Mouse (Mus musculus): ENCODE measurements around the gene Ubxn10.
A peak's percentile ranks its signal among the peaks of the same experiment; 100 is the strongest.

The Ubxn10 gene

DNA sequence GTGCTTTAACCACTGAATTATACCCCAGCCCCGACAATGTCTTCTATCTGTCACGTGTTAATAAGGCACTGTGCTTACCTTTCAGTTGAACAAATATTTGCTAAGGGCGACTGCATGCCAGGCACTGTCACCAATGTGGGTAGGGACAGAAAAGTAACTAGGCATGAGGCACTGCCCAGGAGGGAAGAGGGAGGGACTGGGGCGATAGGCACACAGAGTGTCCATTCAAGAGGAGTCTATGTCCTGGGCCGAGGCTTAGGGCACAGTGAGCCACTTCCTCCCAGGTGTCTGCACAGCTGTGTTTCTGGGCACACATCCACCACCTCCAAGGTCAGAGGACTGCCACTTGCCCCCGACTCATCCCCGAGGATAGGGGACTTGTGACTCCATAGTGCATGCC lies at the start of gene Ubxn10:
TSS of gene Ubxn10 (minus strand) at position 137 of the 400 bp plus-strand sequence.
- DNase-seq (ENCODE audit: low read depth): no peak

DNA sequence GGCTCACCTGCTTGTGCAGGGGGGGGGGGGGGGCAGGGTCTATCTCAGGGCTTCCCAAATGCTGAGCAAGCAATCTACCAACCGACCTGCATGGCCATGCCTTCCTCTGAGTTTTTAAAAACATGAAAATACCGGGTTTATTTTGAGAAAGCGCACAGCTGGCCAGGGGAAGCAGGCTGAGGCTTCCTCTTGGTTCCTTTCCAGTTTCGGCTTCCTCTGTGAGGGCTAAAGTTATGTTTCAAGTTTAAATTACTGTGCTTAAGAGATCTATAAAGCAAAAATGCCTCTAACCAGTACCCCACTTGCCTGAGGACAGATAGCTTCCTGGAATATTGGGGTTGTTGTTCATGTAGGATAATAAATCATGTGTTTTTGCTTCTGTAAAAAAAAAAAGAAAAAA lies 49.2 kb upstream of the Ubxn10 start:
- DNase-seq (ENCODE audit: low read depth): no peak

DNA sequence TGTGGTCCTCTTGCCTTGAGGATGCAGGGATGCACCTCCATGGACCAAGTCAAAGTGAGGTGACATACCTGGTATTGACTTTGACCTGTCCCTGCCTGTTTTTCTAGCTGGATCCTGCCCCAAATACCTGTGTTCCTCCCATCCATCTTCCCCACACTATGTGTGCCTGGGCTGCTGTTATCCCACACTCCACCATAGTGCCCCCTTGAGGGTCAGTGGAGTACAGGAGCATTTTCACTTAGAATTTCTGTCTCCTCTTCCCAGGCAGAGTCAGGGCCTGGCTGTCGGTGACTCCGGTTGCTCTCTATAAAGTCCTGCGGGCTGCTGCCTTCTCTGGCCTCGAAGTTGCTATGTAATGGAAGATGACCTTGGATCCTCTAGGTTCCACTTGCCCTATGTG lies 48.8 kb upstream of the Ubxn10 start:
- DNase-seq (ENCODE audit: low read depth): no peak

DNA sequence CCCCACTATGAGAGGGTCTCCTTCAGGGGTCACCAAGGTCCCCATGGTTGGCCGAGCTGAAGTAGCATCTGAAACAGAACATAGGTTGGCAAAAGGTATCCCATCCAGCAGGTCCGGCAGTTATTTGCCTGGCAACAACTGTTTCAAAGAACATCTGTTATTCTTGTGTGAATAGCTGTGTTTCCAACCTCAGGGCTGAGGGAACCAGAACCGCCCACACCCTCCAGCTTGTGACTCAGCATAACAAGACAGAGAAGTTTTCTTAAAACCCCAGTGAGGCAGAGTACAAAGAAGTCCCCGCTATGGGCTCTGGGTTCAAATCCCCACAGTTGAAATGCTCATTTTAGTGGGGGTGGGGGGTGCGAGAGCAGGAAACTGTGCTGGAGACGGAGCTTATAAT lies 45.1 kb upstream of the Ubxn10 start:
- DNase-seq (ENCODE audit: low read depth): peak; percentile 71

DNA sequence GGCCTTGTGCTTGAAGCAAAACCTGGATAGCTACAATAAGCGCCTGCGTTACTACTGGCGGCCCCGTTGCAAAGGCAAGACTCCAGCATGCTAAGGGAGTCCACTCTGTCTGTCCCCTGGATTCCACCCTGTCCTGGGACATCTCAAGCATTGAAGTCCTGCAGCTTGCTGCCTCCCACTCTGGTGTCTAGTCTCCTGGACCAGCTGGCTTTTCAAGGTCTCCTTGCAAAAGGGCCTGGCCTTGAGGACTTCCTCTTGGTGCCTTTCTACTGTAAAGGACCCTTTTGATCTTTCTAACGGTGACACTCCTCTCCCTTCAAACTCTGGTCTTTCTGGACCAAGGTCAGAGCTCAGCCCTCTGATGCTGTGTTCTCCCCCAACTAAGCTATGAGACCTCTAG lies 43.3 kb upstream of the Ubxn10 start:
- no peak for DNase-seq (ENCODE audit: low read depth)

DNA sequence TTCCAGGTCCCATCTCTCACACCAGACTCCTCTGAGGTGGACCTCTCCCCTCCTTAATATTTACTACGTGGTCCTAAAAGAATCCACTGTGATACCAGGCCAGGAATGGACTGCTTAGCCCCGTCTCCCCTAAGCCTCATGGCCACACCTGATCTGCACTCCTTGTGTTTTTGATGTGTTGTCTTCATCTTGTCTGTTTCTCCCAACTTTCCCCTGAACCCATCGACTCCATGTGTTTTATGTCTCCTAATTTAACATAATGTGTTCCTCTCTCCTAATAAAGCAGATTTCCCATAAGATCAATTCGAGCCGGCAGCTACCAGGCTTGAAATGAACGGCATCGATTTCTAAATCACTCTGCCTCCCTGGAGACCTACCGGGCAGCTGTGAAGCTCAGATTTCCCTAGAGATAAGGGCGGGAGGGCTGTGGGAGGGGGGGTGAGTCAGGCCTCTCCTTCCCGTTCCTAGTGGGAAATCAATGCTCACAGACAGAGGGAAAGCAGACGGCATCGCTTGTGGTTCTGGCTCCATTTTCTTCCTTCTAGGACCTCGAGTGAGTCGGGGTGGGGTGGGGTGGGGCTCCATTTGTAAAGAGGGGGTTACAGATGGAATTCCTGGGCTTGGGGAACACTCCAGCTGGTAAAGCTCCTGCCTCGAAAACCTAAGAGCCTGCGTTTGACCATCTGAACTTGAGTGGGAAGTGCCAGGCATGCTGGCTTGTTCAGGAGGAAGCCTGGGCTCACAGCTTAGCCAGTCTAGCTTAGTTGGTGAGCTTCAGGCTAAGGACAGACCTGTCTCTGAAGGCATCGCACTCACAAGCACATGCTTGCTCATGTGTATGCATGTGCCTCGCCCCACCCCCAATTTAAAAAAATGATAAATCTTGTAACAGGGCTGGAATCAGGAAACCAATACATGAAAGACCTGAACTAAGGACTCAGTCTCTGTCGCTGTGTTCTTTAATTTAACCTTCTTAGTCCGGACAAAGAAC lies 40.7 kb upstream of the Ubxn10 start:
- DNase-seq (ENCODE audit: low read depth): no peak

DNA sequence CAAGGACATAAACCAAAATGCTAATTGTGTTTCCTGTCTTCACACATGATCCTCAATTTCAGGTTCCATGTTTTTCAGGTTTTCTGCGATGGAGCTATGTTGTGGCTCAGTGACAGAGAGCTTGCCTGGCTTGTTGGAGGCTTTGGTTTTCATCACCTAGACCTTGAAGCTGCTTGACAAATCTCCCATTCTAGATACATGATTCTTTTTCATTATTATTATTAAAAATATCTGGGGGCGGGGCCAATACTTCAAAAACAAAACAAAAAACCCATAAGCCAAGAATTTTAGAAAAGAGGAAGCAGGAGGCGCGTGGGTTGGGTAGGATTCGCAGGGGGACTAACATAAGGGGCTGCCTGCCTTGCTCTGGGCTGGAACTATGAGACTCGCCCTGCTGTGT lies 38.5 kb upstream of the Ubxn10 start, which contains the start of gene Pla2g2d:
TSS of gene Pla2g2d (plus strand) at position 301 of the 400 bp plus-strand sequence.
- DNase-seq (ENCODE audit: low read depth): no peak

DNA sequence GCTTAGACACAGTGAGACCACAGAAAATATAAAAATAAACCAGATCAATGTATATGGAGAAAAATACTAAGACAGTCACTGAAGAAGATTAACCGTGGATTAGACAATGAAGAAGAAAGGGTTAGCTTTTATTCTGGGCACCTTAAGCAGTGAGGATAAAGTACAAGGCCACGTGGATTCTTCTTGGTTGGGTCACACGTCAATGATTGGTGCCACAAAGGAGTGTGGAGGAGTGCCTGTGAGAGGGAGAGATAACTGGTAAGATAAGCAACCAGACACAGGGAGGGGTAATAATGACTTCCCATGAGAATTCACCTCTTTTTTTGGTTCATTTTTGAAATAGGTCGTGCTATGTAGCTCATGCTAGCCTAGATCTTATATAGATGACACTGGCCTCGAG lies 35.4 kb upstream of the Ubxn10 start:
- no peak for DNase-seq (ENCODE audit: low read depth)

DNA sequence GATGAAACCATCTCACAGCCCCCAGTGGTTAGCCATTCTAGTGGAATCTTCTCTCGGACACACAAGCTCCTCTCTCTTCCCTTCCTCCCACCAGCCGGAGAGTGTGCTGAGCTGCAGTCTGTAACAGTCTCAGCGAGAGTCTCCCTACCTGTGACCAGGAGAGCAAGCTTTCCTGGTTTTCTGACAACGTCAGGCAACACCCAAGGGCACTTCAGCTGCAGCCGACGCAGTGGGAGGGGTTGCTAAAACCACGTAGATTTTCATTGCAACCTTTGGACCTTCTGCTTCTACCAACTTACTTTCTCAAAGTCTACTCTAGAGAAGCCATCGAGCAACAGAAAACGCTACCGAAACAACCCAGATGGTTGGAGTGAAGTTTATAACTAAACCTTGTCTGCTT lies 35.0 kb upstream of the Ubxn10 start:
- DNase-seq (ENCODE audit: low read depth): no peak

DNA sequence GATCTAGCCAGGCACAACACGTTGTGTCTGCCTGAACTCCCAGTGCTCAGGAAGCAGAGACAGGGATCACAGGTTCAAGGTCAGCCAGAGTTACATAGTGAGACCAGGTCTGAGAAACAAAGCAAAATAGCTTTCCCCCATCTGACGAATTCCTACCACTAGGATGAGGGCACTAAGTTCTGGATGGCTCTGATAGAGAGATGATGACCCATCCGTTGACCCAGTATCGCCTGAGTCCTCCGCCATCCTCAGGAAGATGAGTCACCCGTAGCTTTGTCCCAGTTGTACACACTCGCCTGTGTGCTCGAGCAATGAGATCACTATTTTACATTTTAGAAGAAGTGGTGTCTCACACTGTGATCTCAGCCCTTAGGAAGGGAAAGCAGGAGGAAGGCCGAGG lies 25.3 kb upstream of the Ubxn10 start:
- no peak for DNase-seq (ENCODE audit: low read depth)

DNA sequence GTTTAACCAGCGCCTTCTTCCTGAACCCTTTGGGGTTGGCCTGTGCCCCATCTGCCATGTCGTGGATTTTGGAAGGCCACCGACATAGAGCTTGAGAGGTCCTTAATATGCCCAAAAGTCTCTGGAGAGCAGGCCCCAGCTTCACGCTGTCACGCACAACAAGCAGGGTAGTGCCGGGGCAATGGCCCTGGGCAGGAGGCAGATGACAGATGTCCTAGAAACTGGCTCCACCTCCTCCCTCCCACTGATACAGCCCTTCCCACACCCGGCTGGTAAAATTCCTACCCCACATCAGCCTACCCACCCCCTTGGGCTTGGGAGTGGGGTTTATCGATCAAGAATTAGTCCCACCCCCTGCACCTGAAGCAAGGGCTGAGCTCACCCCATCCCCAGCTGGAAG lies 20.4 kb upstream of the Ubxn10 start, which contains the start of gene Pla2g2f:
TSS of gene Pla2g2f (minus strand) at position 211 of the 400 bp plus-strand sequence.
- no peak for DNase-seq (ENCODE audit: low read depth)

DNA sequence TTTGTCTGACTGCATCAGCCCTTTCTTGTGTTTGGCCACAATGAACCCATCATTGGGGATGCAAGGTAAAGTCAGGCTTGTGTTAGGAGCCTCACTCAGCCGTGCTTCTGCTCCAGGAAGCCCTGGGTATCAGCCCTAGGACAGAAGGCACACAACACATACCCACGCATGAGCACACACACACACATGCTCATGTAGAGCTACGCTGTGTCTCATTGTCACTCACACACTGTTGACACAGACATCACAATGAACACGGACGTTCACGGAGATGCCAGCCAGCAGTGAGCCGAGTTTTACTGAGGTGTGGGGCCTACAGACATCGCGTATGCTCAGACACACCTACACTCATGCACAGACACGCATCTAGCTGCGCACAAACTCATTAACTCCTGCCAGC lies 19.0 kb upstream of the Ubxn10 start:
- DNase-seq (ENCODE audit: low read depth): no peak

DNA sequence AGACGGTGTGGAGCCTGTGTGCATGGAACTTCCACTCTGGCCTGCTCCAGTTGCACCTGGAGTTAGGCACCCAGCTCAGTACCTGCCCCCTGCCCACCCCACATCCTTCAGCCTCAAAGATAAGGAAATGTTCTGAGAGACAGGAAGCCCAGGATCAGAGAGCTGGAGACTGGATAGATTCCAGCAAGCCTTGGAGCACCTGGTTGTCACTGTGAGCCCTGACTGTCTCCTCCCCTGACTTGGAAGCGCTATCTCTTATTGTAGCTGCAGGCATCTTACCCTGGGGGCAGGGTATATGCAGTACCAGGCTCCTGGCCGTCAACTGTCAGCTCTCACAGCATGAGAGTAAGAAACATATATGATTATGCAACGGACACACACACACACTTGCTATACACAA lies 18.5 kb upstream of the Ubxn10 start:
- no peak for DNase-seq (ENCODE audit: low read depth)

DNA sequence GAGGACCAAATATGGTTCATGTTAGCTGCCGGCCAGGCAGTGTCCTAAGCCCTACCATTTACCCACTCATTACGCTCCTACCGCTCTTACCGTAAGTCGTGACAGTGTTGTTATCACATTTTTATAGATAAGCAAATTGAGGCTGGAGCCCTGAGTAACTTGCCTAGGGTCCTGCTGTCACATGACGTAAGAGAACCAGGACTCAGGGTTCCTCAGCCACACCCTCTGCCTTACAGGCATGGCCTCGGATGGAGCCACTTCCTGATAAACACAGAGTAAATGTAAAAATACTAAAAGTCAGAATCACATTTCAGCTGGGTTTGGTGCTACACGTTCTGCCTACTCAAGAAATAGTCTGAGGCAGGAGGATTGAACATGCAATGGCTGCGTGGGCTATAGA lies 17.5 kb upstream of the Ubxn10 start:
- DNase-seq (ENCODE audit: low read depth): no peak

DNA sequence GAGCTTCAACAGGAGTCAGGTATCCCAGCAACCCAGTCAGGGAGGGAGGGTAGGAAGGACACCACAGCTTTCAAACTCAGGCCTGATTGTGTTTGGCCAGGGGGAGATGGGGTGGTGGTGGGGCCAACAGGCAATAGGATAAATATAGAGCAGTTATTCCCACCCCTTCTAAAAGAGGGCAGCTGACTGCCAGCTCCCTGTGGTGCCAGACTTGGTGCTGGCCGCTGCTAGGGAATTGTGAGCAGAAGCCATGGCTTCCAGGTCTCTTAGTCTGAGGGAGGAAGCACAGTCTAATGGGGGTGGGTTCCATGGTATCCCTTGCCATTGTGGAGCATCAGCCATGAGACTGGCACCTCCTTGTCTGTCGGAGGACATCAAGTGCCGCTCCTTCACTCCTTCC lies 16.6 kb upstream of the Ubxn10 start:
- no peak for DNase-seq (ENCODE audit: low read depth)

DNA sequence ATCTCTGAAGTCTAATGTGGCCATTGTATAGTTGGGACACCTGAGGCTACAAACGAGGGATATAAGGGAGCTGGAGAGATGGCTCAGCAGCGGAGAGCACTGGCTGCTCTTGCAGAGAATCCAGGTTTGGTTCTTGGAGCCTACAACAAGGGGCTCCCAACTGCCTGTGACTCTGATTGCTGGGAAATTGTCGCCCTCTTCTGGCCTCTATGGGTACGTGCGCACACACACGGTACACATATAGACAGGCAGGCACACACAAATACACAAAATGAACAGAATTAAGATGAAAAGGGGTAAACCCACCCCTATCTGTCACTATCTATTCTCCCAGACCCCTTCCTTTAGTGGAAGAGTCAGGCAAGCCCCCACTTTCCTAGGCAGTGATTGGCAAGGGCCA lies 15.6 kb upstream of the Ubxn10 start:
- DNase-seq (ENCODE audit: low read depth): no peak

DNA sequence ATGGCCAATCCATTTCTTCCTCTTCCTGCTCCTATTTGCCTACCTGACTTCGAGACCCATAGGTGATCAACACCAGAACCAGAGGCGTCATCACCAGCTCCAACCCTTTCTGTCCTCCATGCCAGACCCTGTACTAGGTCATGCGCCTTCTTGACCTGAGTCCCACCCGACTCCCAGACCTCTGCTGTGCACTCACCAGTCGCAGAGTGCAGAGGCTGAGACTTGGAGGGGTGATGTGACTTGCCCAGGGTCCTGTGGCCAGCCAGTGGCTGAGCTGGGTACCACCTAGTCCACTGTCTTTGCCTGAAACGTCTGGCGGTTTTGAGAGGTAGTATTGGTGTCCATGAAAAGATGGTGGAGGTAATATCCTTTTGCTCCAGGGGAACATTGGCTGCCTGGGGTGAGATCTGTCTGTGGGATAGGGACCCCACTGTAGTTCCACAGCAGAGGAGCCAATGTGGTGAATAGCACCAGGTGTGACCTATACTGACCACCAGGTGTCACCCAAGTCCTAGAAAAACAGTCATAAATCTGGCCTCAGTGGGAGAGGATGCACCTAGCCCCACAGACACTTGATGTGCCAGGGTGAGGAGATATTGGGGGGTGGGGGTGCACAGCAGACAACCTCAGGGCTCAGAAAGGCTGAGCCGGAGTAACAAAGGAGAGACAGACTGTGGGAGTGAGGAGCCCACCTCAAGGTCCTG lies 11.6 kb upstream of the Ubxn10 start:
- peak; percentile 5 for DNase-seq (ENCODE audit: low read depth)

DNA sequence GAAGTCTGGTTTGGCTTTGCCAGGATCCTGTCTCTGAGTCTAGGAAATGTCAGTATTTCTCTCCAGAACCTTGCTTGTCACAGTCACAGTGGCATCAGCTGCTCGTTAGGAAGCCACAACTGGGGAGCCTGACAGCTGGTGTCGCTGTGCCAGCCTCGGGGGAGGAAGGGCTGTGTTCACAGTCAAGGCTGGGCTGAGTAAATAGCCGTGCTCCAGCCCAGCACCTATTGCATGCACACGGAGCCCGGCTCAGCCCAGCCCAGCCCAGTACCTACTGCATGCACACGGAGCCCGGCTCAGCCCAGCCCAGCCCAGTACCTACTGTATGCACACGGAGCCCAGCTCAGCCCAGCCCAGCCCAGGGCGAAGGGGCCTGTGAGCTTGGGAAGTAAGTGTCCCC lies 10.9 kb upstream of the Ubxn10 start:
- no peak for DNase-seq (ENCODE audit: low read depth)

DNA sequence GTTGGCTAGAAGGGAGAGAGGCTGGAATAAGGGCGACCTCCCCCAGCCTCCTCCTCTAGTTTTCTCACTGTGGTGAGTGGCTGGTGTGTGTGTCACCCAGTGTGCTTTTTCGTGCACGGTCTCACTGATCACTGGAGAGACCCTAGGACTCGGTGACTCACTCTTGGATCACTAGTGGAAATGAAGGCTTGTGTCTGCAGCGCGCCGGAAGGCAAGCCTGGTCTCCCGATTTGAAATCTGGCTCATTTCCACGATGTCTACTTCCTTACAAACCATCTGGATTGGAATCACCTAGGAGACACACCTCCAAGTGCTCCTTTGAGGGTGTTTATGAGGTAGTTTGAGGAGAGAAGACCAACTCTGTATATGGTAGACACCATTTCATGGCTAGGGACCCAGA lies 9.9 kb upstream of the Ubxn10 start:
- DNase-seq (ENCODE audit: low read depth): no peak

DNA sequence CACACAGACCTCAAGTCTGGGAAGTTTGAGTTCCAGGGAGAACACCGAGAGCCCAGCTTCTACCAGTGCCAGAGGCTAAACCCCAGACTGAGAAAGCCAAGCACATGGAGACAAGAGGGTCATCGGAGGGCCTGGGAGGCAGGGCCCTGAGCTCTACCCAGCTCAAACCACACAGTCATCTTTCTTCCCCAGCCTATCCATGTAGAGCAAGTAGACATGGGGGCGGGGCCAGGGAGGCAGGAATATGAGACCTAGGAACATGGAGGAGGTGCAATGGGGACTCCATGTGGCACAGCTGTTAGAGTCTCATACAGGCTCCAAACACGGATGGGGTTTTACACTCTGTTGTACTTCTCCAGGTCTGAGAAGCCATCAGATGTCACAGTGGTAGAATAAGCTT lies 8.9 kb upstream of the Ubxn10 start:
- no peak for DNase-seq (ENCODE audit: low read depth)

DNA sequence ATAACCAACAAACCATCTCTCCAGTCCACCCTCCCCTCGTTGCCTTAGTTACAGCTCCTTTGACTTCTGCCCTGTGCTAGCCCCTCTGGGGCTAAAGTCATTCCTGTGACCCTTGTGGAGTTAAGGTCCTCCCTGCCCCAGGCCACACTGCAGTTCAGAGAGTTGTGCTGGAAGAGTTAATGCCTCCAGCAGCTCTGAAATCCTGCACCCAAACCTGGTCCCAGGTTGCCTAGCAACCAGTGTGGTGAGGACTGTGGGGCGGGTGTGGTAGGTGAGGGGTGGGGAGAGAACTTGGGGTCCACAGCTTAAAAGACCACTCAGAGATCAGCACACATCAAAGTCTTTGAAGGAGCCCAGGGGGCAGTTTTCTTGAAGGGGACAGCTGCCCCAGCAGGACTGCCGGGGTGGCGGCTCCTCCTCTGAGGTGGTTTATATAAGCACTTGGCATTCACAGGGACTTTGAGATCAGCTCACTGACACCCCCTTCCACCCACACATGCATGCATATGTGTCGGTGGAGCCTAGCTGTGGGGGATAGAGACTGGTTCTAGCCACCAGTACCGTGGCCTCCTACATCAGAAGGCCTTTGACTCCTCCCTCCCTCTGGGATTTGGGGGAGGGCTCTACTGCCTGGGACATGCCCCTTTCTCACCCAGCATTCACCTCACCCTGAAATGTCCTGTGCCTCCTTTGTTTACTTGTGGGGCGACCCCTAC lies 2.3 kb upstream of the Ubxn10 start:
- DNase-seq (ENCODE audit: low read depth): no peak

DNA sequence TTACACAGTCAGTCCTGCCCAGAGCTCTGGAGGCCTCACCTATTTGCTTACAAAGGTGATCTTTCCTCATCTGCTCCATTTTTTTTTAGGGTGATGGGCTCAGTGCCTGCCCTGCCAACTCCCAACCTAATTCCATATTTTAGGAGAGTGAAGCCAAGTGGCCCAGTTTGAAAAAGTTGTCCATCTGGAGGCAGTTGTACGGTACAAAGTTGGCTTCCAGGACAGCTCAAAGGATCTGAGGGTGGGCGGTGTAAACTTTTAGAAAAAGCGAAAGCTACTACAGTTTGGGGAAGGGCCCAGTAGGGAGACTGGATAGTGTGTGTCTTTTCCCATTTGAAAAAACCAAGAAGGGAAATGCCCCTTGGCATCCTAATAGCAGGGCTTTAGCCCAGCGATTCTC lies 2.1 kb downstream of the Ubxn10 start:
- DNase-seq (ENCODE audit: low read depth): no peak

DNA sequence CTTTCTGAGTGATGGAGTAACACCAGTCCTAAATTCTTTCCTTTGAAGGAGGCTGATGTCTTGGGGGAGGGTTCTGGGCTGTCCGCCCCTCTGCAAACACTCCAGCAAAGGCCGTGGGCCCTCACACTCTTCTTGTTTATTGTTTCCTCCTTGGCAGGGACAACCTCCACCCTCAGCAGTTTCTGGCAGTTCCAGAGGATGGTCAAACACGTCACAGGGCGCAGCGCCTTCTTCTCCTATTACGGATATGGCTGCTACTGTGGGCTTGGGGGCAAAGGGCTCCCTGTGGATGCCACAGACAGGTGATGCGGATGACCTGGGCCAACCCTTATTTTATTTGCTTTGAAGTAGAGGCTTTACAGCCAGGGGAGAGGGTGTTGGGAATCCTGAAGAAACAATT lies 2.9 kb downstream of the Ubxn10 start:
- no peak for DNase-seq (ENCODE audit: low read depth)
